Mouse (Mus musculus) cerebellum, adult 11 months (tissue): ENCODE results near the gene Olfr9.
"Not testable (repeated sequence)": the region's sequence is repeated elsewhere in the genome, so short reads cannot be mapped to it uniquely, and the experiment has no call there.

Source experiments
- DNase-seq: peaks from one replicate; pipeline ENCODE4 v3.0.0; 2022

Gene Olfr9

DNA sequence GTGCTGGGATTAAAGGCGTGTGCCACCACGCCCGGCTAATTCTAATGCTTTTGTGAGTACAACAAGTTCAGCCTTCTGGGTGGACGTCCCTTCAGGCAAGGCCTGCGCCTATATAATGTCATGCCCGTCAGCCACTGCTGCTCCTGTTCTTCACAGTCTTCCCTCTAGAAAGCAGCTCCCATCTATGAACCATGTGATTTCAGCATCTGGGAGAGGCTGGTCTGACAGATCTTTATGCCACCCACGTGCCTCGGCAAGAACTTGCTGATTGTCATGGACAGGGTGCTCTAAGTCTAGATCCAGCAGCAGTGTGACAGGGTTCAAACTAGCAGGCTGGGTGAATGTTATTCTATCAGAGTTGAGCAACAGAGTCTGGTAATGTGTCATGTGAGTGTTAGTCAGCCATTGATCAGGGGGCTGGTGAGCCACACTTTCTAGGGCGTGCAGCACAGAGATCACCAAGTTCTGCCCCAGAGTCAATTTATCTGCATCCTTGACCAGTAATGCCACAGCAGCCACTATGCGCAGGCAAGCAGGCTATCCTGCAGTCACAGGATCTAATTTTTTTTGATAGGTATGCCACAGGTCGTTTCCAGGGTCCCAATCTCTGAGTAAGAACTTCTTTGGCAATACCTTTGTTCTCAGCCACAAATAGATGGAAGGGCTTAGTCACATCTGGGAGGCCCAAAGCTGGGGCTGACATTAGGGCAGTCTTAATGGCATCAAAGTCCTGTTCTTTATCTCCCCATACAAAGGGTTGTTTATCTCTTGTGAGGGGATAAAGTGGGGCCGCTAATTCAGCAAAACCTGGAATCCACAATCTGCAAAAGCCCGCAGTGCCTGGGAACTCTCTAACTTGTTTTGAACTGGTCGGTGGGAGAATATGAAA, 15.0 kb downstream of the Olfr9 start:
- no peak for DNase-seq

DNA sequence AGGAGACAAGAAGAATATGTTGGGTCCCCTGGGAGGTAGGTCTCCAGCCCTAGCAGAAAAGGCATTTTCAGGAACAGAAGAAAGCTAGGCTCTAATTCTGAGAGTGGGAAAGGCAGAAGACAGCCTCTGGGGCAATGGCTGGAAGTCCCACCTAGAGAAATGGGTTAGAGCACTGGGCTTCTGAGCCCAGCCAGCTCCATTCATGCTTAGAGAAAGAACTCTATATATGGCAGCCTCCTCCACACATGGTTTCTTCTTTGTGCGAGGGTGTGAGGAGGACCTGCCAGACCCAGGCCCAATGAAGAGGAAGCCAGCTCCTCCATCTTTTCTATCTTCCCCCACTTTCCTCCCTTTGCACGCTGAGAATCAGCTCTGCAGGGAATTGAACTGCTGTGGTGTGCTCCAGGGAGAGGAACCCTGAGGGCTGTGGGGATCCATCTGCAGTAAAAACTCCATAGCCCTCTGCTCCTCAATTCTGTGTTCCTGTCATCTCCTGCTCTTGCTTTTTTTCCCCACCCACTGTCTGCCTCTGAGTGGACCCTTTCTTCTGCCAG, 21.1 kb downstream of the Olfr9 start, which contains the start of gene Olfr763:
TSS of gene Olfr763 (plus strand) at position 504 of the 554 bp plus-strand sequence.
- DNase-seq = no peak

DNA sequence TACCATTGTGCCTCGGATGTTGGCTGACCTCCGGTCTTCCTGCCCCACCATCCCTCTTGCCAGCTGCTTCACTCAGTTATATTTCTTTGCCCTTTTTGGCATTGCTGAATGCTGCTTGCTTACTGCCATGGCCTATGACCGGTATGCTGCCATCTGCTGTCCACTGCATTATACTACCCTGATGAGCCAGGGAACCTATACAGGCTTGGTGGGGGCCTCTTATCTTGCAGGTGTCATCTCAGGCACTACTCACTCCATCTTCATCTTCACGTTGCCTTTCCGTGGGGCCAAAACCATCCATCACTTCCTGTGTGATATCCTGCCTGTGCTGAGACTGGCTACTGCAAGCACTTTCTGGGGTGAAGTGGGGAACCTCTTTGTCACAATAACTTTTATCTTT, 22.3 kb downstream of the Olfr9 start:
- DNase-seq = not testable (repeated sequence)

- no peak for DNase-seq
Observed at GRCm38 (mm10) chr10:129014477-129014876, 25.2 kb downstream of the Olfr9 start.

GRCm38 (mm10) chr10:129023319-129023718, 34.1 kb downstream of the Olfr9 start:
- DNase-seq = no peak

DNA sequence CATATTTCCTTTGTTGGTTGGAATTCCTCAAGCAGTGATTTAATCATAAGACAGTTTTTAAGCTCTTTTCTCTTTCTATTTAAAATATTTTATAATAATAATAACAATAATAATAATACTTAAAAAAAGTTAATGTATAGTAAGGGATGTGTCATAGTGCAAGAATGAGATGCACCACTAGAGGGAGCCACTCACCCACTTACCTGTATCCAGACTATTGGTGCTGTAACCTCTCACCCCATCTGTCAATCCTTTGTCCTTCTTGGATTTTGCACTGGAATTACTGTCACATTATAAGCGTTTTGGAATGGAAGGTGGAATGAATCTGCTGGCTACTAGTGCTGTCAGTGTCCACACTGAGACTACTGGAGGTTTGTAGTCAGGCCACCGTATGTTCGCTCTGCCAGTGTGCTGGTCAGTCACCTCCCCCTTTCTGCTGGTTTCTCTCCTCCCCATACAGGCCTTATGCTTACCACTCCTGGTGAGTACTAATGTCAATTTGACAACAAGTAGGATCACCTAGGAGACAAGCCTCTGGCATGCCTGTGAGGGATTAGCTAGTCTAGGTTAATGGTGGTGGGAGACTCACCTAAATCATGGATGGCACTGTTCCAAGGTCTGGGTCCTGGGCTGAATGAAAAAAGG, 36.9 kb downstream of the Olfr9 start:
- DNase-seq = peak; percentile 1

DNA sequence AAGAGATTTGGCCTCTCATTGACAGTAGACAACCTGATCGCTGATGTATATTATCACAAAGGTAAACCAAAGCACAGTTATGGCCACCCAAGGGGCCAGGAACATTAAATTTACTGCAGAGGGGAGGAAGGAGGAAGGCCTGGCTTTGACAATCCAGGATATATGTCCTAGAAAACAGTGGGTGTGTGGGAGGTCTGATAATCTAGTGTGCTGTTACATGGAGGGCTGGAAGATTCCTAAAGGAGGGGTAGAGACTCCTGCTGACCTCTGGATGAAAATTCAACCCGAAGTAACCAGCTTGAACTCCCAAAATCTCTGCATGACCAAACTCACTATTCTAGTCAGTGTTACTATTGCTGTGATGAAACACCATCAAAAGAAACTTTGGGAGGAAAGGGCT, 39.1 kb downstream of the Olfr9 start:
- no peak for DNase-seq

- DNase-seq = no peak
Observed at GRCm38 (mm10) chr10:129039796-129040195, 50.6 kb downstream of the Olfr9 start, which contains the start of gene Olfr764-ps1. Gene Olfr764-ps1 (minus strand): TSS chr10:129039896.
